Mouse (Mus musculus): ENCODE results near the gene Nfatc3. TPM values are rescaled to one million over a fixed set of nuclear protein-coding genes. Genes with fewer than 3 reads are reported as not detected.
A peak's percentile ranks its signal among the peaks of the same experiment; 100 is the strongest.

Gene Nfatc3
- polyA plus RNA-seq, 1 experiment = 17.8 TPM

GRCm38 (mm10) chr8:106159876-106160275 is 101.2 kb downstream of the Nfatc3 start:
- Histone ChIP-seq H3K4me3 (replicated peaks; ENCODE audit: control insufficient read depth, low read depth, low read length) (no peak overlapping the region), H3K27ac (ENCODE audit: control insufficient read depth, insufficient read depth, low read depth, low read length, poor library complexity) (no peak overlapping the region), H3K4me1 (ENCODE audit: control insufficient read depth, insufficient read depth, low read length) (no peaks in the 10 kb centered on the region)
- no peak for TF ChIP-seq CTCF (IDR thresholded peaks at IDR 0.05; ENCODE audit: control insufficient read depth, insufficient read depth, low read length)
- TF ChIP-seq POLR2A (IDR thresholded peaks at IDR 0.05; ENCODE audit: borderline replicate concordance, control insufficient read depth, low read depth, low read length) = no peak
- WGBS = 92% methylated on average over 6 of the region's 6 CpGs

- H3K4me1 ChIP-seq (ENCODE audit: control insufficient read depth, insufficient read depth, low read length) = no peaks in the 10 kb centered on the region
- H3K27ac ChIP-seq (ENCODE audit: control insufficient read depth, insufficient read depth, low read depth, low read length, poor library complexity) = no peak overlapping the region
- WGBS = 85% methylated on average over 9 of the region's 9 CpGs
- TF ChIP-seq CTCF (IDR thresholded peaks at IDR 0.05; ENCODE audit: control insufficient read depth, insufficient read depth, low read length) = no peak
- TF ChIP-seq POLR2A (IDR thresholded peaks at IDR 0.05; ENCODE audit: borderline replicate concordance, control insufficient read depth, low read depth, low read length) = no peak
- no peak overlapping the region for H3K4me3 ChIP-seq (replicated peaks; ENCODE audit: control insufficient read depth, low read depth, low read length)
These were observed 104.6 kb downstream of the Nfatc3 start for GRCm38 (mm10) chr8:106163251-106163650.

- Histone ChIP-seq H3K4me3 (replicated peaks; ENCODE audit: control insufficient read depth, low read depth, low read length) (no peak overlapping the region), H3K27ac (ENCODE audit: control insufficient read depth, insufficient read depth, low read depth, low read length, poor library complexity) (no peak overlapping the region), H3K4me1 (ENCODE audit: control insufficient read depth, insufficient read depth, low read length) (no peaks in the 10 kb centered on the region)
- TF ChIP-seq CTCF (IDR thresholded peaks at IDR 0.05; ENCODE audit: control insufficient read depth, insufficient read depth, low read length) (peak; percentile 57), POLR2A (IDR thresholded peaks at IDR 0.05; ENCODE audit: borderline replicate concordance, control insufficient read depth, low read depth, low read length) (no peak)
- 35% methylated on average over 4 of the region's 4 CpGs for WGBS
These were observed 106.8 kb downstream of the Nfatc3 start for GRCm38 (mm10) chr8:106165460-106165859.

GRCm38 (mm10) chr8:106168356-106169016 is 109.8 kb downstream of the Nfatc3 start, which contains the start of gene Slc7a6:
Slc7a6 (plus strand) TSS chr8:106168857.
- Histone ChIP-seq H3K27ac (ENCODE audit: control insufficient read depth, insufficient read depth, low read depth, low read length, poor library complexity) (peak within 1 kb of the TSS; percentile 57; the same call in 1 of the 2 replicates), H3K4me1 (ENCODE audit: control insufficient read depth, insufficient read depth, low read length) (no peaks in the 10 kb centered on the region), H3K4me3 (replicated peaks; ENCODE audit: control insufficient read depth, low read depth, low read length) (peak within 1 kb of the TSS; percentile 85)
- WGBS = 1% methylated on average over 59 of the region's 59 CpGs
- TF ChIP-seq CTCF (IDR thresholded peaks at IDR 0.05; ENCODE audit: control insufficient read depth, insufficient read depth, low read length) = no peak
- peak; percentile 50; the same call in 1 of the 2 replicates for TF ChIP-seq POLR2A (IDR thresholded peaks at IDR 0.05; ENCODE audit: borderline replicate concordance, control insufficient read depth, low read depth, low read length)

- Histone ChIP-seq H3K4me3 (replicated peaks; ENCODE audit: control insufficient read depth, low read depth, low read length) (peak overlapping the region; percentile 85), H3K27ac (ENCODE audit: control insufficient read depth, insufficient read depth, low read depth, low read length, poor library complexity) (peak overlapping the region; percentile 9; the same call in 1 of the 2 replicates), H3K4me1 (ENCODE audit: control insufficient read depth, insufficient read depth, low read length) (no peaks in the 10 kb centered on the region)
- 1% methylated on average over 54 of the region's 54 CpGs for WGBS
- TF ChIP-seq CTCF (IDR thresholded peaks at IDR 0.05; ENCODE audit: control insufficient read depth, insufficient read depth, low read length) (no peak), POLR2A (IDR thresholded peaks at IDR 0.05; ENCODE audit: borderline replicate concordance, control insufficient read depth, low read depth, low read length) (no peak)
These were observed 110.6 kb downstream of the Nfatc3 start for GRCm38 (mm10) chr8:106169017-106169933.

- TF ChIP-seq CTCF (IDR thresholded peaks at IDR 0.05; ENCODE audit: control insufficient read depth, insufficient read depth, low read length) = no peak
- TF ChIP-seq POLR2A (IDR thresholded peaks at IDR 0.05; ENCODE audit: borderline replicate concordance, control insufficient read depth, low read depth, low read length) = no peak
- 21% methylated on average over 6 of the region's 6 CpGs for WGBS
These were observed 111.4 kb downstream of the Nfatc3 start for GRCm38 (mm10) chr8:106169934-106170480.

GRCm38 (mm10) chr8:106173566-106173965 is 114.9 kb downstream of the Nfatc3 start:
- 69% methylated on average over 3 of the region's 3 CpGs for WGBS
- Histone ChIP-seq H3K27ac (ENCODE audit: control insufficient read depth, insufficient read depth, low read depth, low read length, poor library complexity) (no peak overlapping the region), H3K4me3 (replicated peaks; ENCODE audit: control insufficient read depth, low read depth, low read length) (no peak overlapping the region), H3K4me1 (ENCODE audit: control insufficient read depth, insufficient read depth, low read length) (no peaks in the 10 kb centered on the region)
- no peak for TF ChIP-seq POLR2A (IDR thresholded peaks at IDR 0.05; ENCODE audit: borderline replicate concordance, control insufficient read depth, low read depth, low read length)
- TF ChIP-seq CTCF (IDR thresholded peaks at IDR 0.05; ENCODE audit: control insufficient read depth, insufficient read depth, low read length) = no peak

More at GRCm38 (mm10) chr8:106169934-106170480, 111.4 kb downstream of the Nfatc3 start:
- H3K4me3 ChIP-seq (replicated peaks; ENCODE audit: control insufficient read depth, low read depth, low read length) = no peak overlapping the region
- H3K4me1 ChIP-seq (ENCODE audit: control insufficient read depth, insufficient read depth, low read length) = no peaks in the 10 kb centered on the region
- H3K27ac ChIP-seq (ENCODE audit: control insufficient read depth, insufficient read depth, low read depth, low read length, poor library complexity) = no peak overlapping the region

- Histone ChIP-seq H3K4me1 (ENCODE audit: control insufficient read depth, insufficient read depth, low read length) (no peaks in the 10 kb centered on the region), H3K27ac (ENCODE audit: control insufficient read depth, insufficient read depth, low read depth, low read length, poor library complexity) (no peak overlapping the region), H3K4me3 (replicated peaks; ENCODE audit: control insufficient read depth, low read depth, low read length) (no peak overlapping the region)
- TF ChIP-seq CTCF (IDR thresholded peaks at IDR 0.05; ENCODE audit: control insufficient read depth, insufficient read depth, low read length) (no peak), POLR2A (IDR thresholded peaks at IDR 0.05; ENCODE audit: borderline replicate concordance, control insufficient read depth, low read depth, low read length) (no peak)
- WGBS = 70% methylated on average over 1 of the region's 1 CpGs
These were observed 118.3 kb downstream of the Nfatc3 start for GRCm38 (mm10) chr8:106176891-106177290.
